Mouse (Mus musculus) cerebellum, adult 18-20 months (tissue): ENCODE measurements at regions not wholly inside any gene's neighbourhood (a gene's known extent, or its start where the extent isn't known, plus 50 kb on each side); places are given as distances from the start of the nearest gene placed in this dataset.
"Not testable (repeated sequence)": the region's sequence is repeated elsewhere in the genome, so short reads cannot be mapped to it uniquely, and the experiment has no call there.

ENCODE experiments used
- DNase-seq, 2 experiments: peaks; one replicate each; pipeline ENCODE4 v3.0.0; 2021

DNA sequence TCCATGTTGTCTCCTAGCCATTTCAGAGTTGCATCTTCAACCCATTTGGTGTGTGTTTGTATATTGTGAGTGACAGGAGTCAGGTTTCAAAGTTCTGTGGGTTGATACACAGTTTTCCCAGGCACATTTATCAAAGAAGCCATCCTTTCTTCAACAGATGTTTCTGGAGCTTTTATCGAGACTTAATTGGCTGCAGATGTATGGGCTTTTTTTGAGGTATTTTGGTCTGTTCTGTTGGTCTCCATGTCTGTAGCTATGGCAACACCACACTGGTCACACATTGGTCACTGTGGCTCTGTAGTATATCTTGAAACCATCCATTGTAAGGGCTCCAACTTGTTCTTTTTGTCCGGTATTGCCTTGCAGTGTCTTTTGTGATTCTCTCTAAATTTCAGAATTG, 565.1 kb upstream of the Arid1b start:
- no peak for DNase-seq

- no peak for DNase-seq
Observed at GRCm38 (mm10) chr17:4445606-4446005, 548.5 kb upstream of the Arid1b start.

GRCm38 (mm10) chr17:4457491-4457890, 536.6 kb upstream of the Arid1b start:
- no peak for DNase-seq

DNA sequence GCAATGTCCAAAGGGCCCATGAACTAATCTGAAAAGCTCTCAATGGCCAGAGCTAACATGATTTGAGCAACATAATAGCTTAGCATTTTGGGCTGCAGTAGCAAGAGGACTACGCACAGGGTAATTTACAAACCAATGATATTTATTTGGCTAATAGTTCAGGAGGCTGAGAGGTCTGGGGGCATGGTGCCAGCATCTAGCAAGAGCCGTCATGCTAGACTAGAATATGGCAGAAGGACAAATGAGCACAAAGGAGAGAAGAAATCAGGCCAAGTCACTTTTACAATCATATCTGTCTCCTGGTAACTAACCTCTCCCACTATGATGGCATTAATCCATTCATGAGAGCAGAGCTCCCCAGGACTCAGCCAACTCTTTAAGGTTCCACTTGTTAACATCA, 532.6 kb upstream of the Arid1b start:
- no peak for DNase-seq

- no peak for DNase-seq
Observed at GRCm38 (mm10) chr17:4464286-4464880, 529.7 kb upstream of the Arid1b start.

DNA sequence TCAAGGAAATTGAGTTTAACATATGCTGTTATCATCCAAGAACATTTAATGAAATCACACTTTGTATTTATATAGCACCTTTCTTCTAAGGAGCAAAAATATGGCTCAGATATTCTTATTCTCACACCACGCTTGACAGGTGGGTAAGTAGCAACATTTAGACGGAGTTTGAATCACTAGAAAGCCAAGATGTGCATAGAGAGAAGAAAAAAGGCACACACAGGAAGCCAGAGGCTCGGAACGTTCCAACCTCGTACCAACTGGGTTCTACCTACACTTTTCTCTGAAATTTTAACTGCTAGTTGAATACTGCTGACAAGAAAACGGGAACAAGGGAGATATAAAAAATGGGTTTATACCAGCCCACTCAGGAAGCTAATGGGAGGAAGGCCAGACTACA, 528.4 kb upstream of the Arid1b start:
- no peak for DNase-seq

DNA sequence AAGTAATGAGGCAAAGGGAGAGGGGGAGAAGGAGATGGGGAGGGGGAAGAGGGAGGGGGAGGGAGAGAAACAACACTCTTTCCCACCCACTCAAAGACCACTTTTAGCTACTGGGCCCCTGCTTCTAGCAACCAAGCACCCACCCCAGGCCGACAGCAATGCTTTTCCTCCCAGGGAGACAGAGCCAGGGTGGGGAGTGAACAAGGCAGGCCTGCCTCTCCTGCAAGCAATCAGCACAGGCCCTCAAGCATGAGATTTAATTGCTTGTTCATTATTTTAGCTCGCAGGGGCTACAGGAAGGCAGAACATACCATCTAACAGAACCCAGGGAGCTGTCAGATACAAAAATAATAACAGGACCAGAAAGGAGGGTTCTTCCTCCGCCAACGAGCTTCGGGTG, 521.7 kb upstream of the Arid1b start:
- DNase-seq = no peak

DNA sequence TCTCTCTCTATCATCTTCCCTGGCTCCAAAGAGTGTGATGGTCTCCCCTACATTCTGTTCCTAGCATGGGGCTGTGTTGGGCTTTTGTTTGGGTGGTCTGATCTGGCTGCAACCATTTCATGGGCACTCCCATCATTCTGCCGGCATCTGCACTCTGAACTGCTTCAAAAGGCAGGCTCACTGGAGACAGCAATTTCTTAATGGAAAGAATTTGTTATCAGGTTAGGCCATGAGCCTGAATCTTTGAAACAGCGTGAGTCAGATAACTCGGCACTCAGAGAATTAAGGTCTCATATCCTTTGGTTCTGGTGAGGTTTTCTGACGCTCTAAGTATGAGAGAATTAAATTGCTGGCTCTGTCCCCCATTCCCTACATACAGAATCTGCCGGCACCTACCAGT, 519.8 kb upstream of the Arid1b start:
- DNase-seq = no peak

- no peak for DNase-seq
Observed at GRCm38 (mm10) chr17:4475665-4476064, 518.5 kb upstream of the Arid1b start.

- no peak for DNase-seq
Observed at GRCm38 (mm10) chr17:4494392-4494791, 499.7 kb upstream of the Arid1b start.

- DNase-seq = no peak
Observed at GRCm38 (mm10) chr17:4500504-4500903, 493.6 kb upstream of the Arid1b start.

GRCm38 (mm10) chr17:4501029-4501428, 493.1 kb upstream of the Arid1b start:
- DNase-seq = no peak

- DNase-seq = no peak
Observed at GRCm38 (mm10) chr17:4504951-4505350, 489.2 kb upstream of the Arid1b start.

DNA sequence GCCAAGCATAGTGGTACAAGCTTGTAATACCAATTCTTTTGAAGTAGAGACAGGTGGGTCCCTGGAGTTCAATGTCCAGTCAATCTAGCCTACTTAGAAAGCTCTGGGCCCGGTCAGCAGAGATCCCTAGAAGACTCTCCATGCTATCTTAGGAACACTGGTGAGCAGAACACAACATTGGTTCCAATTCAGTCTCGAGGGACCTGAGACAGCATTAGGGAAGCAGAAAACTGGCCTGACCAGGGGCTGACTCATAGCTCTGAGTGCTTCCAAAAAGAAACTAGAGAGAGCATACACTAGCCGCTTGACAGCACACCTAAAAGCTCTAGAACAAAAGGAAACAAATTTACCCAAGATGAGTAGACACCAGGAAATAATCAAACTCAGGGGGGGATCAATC, 484.6 kb upstream of the Arid1b start:
- no peak for DNase-seq

- no peak for DNase-seq
Observed at GRCm38 (mm10) chr17:4516141-4516540, 478.0 kb upstream of the Arid1b start.

GRCm38 (mm10) chr17:4516846-4517245, 477.3 kb upstream of the Arid1b start:
- DNase-seq = no peak

- no peak for DNase-seq
Observed at GRCm38 (mm10) chr17:4521031-4521430, 473.1 kb upstream of the Arid1b start.

DNA sequence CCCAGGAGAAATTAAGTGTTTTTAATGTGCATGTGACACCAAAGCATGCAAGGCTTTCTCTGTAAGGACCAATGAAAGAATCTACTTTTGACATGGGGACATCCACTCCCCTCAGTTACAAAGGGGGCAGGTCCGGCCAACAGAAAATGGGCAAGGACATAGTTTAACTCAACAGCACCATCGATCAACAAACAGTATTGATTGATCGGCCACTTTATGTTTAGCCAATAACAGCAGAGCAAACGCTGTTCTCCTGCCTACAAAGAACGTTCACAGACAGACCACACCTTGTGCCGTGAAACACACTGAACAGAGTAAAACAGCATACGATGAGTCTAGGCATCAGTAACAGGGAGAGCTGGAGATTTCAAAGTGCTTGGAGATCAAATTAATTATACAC, 467.7 kb upstream of the Arid1b start:
- DNase-seq = no peak

- DNase-seq = no peak
Observed at GRCm38 (mm10) chr17:4532126-4532525, 462.0 kb upstream of the Arid1b start.

GRCm38 (mm10) chr17:4540435-4540834, 453.7 kb upstream of the Arid1b start:
- no peak for DNase-seq

GRCm38 (mm10) chr17:4541020-4541743, 452.9 kb upstream of the Arid1b start:
- DNase-seq = no peak

GRCm38 (mm10) chr17:4546579-4546978, 447.6 kb upstream of the Arid1b start:
- no peak for DNase-seq

DNA sequence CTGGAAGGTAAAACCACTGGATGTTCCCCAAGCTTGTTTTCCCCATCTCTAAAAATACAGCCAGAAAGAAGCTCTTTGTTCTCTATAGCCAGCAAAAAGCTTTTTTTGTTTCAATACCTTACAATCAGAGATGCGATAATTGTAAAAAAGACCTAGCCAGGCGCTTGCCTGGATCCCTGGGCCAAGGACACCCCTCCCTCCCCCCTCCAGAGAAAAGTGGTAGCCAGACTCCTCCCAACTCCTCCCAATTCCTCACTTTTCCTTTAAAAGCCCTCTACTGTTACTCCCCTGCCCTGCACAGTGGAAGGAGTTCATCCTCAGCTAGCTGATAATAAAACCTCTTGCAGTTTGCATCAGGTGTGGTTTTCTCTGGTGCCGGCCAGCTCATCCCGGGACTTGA, 441.1 kb upstream of the Arid1b start:
- DNase-seq = not testable (repeated sequence)

DNA sequence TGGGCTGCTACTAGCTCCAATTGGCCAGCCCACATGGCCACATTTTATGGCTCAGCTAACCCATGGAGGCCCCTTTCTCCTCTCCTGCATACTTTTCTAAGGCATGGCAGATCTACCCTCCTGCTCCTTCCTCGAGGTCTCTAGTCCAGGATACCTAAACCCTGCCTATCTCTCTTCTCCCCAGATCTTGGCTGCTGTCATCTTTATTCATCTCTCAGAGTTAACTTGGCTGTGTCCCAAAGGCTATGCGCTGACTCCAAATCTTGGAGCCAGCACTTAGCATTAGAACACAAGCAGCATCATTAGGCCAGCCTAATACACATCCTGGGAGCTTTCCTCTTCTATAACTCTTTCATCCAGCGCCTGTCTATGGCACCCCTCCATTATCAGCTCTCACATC, 430.5 kb upstream of the Arid1b start:
- DNase-seq = no peak

GRCm38 (mm10) chr17:4576883-4577282, 417.2 kb upstream of the Arid1b start:
- DNase-seq = no peak
